Mouse (Mus musculus): ENCODE measurements around the gene Ubap2. TPM values are rescaled to one million over a fixed set of nuclear protein-coding genes. Genes with fewer than 3 reads are reported as not detected.
A peak's percentile ranks its signal among the peaks of the same experiment; 100 is the strongest.

Ubap2 gene
- polyA plus RNA-seq, 1 experiment, result 203 TPM

DNA sequence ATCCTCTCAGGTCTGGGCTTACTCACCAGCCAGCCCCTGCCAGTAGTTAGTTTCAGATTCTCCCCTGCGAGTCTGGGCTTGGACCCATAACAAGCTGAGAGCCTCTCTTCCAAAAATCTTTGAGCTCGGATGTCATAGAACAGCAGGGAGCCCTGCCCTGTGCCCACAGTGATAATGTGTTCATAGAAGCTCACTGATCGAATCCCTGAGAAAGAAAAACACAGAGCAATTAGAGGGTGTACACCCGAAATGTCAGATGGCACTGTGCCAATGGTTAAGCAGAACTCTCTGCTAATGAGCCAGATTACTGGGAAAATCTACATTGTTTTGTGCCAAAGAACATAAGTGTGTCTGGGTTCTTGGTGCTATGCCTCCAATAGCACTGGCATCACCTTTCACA, 19.0 kb upstream of the Ubap2 start:
- Histone ChIP-seq H3K4me3 (ENCODE audit: control insufficient read depth, low read depth, low read length) (no peak overlapping the region), H3K36me3 (ENCODE audit: control insufficient read depth, insufficient read depth, low read length) (peaks cover 3% of the 10 kb centered on the region), H3K4me1 (ENCODE audit: control insufficient read depth, insufficient read depth, low read length) (no peaks in the 10 kb centered on the region), H3K27ac (ENCODE audit: control insufficient read depth, insufficient read depth, low read depth, low read length) (no peak overlapping the region), H3K27me3 (ENCODE audit: control insufficient read depth, insufficient read depth, low read length) (no peaks in the 10 kb centered on the region)
- TF ChIP-seq POLR2A (IDR thresholded peaks at IDR 0.05; ENCODE audit: control insufficient read depth, low read depth, low read length) (no peak), CTCF (IDR thresholded peaks at IDR 0.05; ENCODE audit: control insufficient read depth, insufficient read depth, insufficient replicate concordance, low read depth, low read length) (no peak)

DNA sequence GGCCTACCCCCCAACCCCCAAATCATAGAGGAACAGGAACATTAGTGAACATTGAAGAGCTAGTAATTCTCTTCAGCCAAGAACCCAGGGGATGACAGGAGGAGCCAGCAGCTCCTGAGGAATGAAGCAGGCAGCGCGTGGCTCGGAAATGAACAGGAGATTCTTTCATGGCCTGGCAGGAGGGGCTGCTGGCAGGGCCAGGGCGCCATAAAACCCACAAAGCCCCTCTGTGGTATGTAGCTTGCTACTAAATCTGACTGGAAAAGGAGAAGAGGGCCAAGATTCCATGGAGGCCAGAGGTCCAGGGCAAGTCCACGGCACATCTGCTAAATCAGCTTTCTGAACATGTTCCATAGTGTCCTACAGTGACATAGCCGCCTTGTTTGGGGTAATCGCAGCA, 14.9 kb upstream of the Ubap2 start:
- Histone ChIP-seq H3K36me3 (ENCODE audit: control insufficient read depth, insufficient read depth, low read length) (no peaks in the 10 kb centered on the region; the same call in 1 of the 2 replicates), H3K27me3 (ENCODE audit: control insufficient read depth, insufficient read depth, low read length) (no peaks in the 10 kb centered on the region), H3K4me1 (ENCODE audit: control insufficient read depth, insufficient read depth, low read length) (no peaks in the 10 kb centered on the region), H3K27ac (ENCODE audit: control insufficient read depth, insufficient read depth, low read depth, low read length) (no peak overlapping the region), H3K4me3 (ENCODE audit: control insufficient read depth, low read depth, low read length) (no peak overlapping the region)
- TF ChIP-seq CTCF (IDR thresholded peaks at IDR 0.05; ENCODE audit: control insufficient read depth, insufficient read depth, insufficient replicate concordance, low read depth, low read length), result no peak
- no peak for TF ChIP-seq POLR2A (IDR thresholded peaks at IDR 0.05; ENCODE audit: control insufficient read depth, low read depth, low read length)

DNA sequence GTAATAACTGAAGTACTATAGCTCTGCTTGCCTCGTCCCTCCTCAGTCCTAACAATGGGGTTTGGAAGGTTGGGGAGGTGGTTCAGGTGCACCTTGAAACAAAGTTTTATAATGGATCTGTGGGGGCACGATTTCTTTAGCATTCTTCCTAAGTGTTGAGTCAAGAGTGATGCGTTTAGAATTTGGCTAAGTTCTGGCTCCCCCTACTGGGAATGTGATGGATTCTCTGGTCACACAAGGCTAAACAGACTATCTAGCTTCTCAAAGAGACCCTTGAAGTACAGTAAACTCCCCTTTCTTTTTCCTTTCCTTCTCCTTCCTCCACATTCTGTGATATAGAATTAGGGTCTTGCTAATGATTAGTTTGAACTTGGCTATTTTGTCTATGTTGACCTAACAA, 11.5 kb upstream of the Ubap2 start:
- H3K4me1 ChIP-seq (ENCODE audit: control insufficient read depth, insufficient read depth, low read length), result no peaks in the 10 kb centered on the region

DNA sequence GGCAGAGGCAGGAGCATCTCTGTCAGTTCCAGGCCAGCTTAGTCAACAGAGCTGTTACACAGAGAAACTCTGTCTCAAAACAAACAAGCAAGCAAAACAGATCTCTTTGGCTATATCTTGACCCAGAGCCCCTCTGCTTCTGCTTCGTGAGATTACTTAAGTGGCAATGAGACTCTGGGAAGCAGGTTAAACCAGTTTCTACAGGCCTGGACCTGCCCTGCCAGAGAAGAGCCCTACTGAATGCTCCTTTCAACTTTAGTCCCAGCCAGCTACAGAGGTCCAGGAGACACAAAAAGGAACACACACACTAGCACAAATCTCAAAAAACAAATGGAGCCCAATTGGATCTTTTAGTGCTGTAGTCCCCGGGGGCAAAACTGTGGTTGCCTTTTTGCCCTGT, 9.1 kb upstream of the Ubap2 start:
- no peak overlapping the region for H3K4me3 ChIP-seq (ENCODE audit: control insufficient read depth, low read depth, low read length)
- H3K4me1 ChIP-seq (ENCODE audit: control insufficient read depth, insufficient read depth, low read length), result no peaks in the 10 kb centered on the region
- no peaks in the 10 kb centered on the region for H3K27me3 ChIP-seq (ENCODE audit: control insufficient read depth, insufficient read depth, low read length)
- TF ChIP-seq POLR2A (IDR thresholded peaks at IDR 0.05; ENCODE audit: control insufficient read depth, low read depth, low read length) (no peak), CTCF (IDR thresholded peaks at IDR 0.05; ENCODE audit: control insufficient read depth, insufficient read depth, insufficient replicate concordance, low read depth, low read length) (no peak)
- no peak overlapping the region for H3K27ac ChIP-seq (ENCODE audit: control insufficient read depth, insufficient read depth, low read depth, low read length)
- H3K36me3 ChIP-seq (ENCODE audit: control insufficient read depth, insufficient read depth, low read length), result no peaks in the 10 kb centered on the region

More for the DNA sequence above, 11.5 kb upstream of the Ubap2 start:
- Histone ChIP-seq H3K27me3 (ENCODE audit: control insufficient read depth, insufficient read depth, low read length) (no peaks in the 10 kb centered on the region), H3K4me3 (ENCODE audit: control insufficient read depth, low read depth, low read length) (no peak overlapping the region), H3K27ac (ENCODE audit: control insufficient read depth, insufficient read depth, low read depth, low read length) (no peak overlapping the region), H3K36me3 (ENCODE audit: control insufficient read depth, insufficient read depth, low read length) (no peaks in the 10 kb centered on the region)
- TF ChIP-seq POLR2A (IDR thresholded peaks at IDR 0.05; ENCODE audit: control insufficient read depth, low read depth, low read length), result no peak
- peak; percentile 4; the same call in 1 of the 2 replicates for TF ChIP-seq CTCF (IDR thresholded peaks at IDR 0.05; ENCODE audit: control insufficient read depth, insufficient read depth, insufficient replicate concordance, low read depth, low read length)

DNA sequence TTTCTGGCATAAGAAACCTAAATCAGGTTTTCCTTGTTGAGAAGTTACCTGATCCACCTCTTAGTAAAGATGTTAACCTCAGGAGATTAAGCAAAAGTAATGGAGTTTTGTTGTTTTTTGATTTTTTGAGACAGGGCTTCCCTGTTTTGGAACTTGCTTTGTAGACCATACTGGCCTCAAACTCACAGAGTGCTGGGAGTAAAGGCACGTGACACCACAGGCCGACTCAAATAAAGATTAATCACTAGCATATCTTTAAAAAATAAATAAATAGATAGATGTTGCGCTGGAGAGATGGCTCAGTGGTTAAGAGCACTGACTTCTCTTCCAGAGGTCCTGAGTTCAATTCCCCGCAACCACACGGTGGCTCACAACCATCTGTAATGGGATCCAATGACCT, 983 bp upstream of the Ubap2 start:
- H3K4me3 ChIP-seq (ENCODE audit: control insufficient read depth, low read depth, low read length), result peak overlapping the region; percentile 97; the same call in 1 of the 2 replicates
- no peaks in the 10 kb centered on the region for H3K36me3 ChIP-seq (ENCODE audit: control insufficient read depth, insufficient read depth, low read length)
- TF ChIP-seq POLR2A (IDR thresholded peaks at IDR 0.05; ENCODE audit: control insufficient read depth, low read depth, low read length), result no peak
- TF ChIP-seq CTCF (IDR thresholded peaks at IDR 0.05; ENCODE audit: control insufficient read depth, insufficient read depth, insufficient replicate concordance, low read depth, low read length), result no peak
- peak overlapping the region; percentile 98 for H3K27ac ChIP-seq (ENCODE audit: control insufficient read depth, insufficient read depth, low read depth, low read length)
- H3K4me1 ChIP-seq (ENCODE audit: control insufficient read depth, insufficient read depth, low read length), result no peaks in the 10 kb centered on the region; the same call in 1 of the 2 replicates
- H3K27me3 ChIP-seq (ENCODE audit: control insufficient read depth, insufficient read depth, low read length), result no peaks in the 10 kb centered on the region

DNA sequence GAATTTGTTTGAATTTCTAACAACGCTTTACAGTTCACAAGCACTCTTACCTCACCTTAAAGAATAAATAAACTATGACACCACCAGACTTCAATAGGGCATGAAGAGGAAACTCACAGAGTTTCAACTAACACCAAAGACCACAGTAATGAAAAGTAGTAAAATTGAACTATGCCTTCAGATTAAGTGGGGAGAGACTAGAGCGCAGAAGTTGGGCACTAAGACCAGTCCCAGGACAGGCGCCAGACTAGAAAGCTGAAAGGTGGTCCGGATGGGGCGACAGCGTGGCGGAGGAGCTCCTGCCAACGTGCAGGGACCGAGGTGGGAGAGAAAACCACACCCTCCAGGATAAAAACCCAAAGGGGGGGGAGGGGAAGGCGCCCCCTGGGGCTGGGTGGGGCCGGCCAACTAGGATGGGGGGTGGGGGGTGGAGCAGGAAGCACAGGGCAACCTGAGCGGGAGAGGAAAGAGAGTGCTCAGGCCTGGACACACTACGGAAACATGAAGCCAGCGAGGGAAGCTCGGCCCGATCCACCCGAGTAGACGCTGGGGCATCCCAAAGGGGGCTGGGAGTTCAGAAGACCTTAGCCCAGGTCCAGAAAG, 466 bp downstream of the Ubap2 start:
- Histone ChIP-seq H3K4me1 (ENCODE audit: control insufficient read depth, insufficient read depth, low read length) (no peaks in the 10 kb centered on the region; the same call in 1 of the 2 replicates), H3K27ac (ENCODE audit: control insufficient read depth, insufficient read depth, low read depth, low read length) (peak overlapping the region; percentile 98), H3K36me3 (ENCODE audit: control insufficient read depth, insufficient read depth, low read length) (no peaks in the 10 kb centered on the region), H3K27me3 (ENCODE audit: control insufficient read depth, insufficient read depth, low read length) (no peaks in the 10 kb centered on the region), H3K4me3 (ENCODE audit: control insufficient read depth, low read depth, low read length) (peak overlapping the region; percentile 97)
- no peak for TF ChIP-seq POLR2A (IDR thresholded peaks at IDR 0.05; ENCODE audit: control insufficient read depth, low read depth, low read length)
- TF ChIP-seq CTCF (IDR thresholded peaks at IDR 0.05; ENCODE audit: control insufficient read depth, insufficient read depth, insufficient replicate concordance, low read depth, low read length), result no peak

DNA sequence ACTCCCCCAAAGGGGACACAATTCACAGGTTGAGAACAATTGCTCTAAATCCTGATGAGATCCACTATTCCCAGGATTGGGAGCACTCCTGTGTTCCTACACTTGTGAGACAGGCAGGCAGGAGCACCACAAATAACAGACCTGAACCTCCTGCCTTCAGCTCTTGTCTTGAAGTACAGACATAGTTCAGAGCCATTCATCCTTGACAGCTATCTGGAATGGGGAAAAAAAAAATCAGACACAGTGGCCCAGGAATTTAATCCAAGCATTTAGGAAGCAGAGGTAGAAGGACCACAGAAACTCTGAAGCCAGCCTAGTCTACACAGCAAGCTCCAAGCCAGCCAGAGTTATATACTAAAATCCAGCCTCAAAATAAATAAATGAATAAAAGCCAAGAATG, 6.8 kb downstream of the Ubap2 start:
- no peak for TF ChIP-seq CTCF (IDR thresholded peaks at IDR 0.05; ENCODE audit: control insufficient read depth, insufficient read depth, insufficient replicate concordance, low read depth, low read length)
- H3K27ac ChIP-seq (ENCODE audit: control insufficient read depth, insufficient read depth, low read depth, low read length), result no peak overlapping the region

More for the DNA sequence above, 6.8 kb downstream of the Ubap2 start:
- Histone ChIP-seq H3K27me3 (ENCODE audit: control insufficient read depth, insufficient read depth, low read length) (no peaks in the 10 kb centered on the region), H3K36me3 (ENCODE audit: control insufficient read depth, insufficient read depth, low read length) (no peaks in the 10 kb centered on the region; the same call in 1 of the 2 replicates), H3K4me1 (ENCODE audit: control insufficient read depth, insufficient read depth, low read length) (peaks cover 2% of the 10 kb centered on the region), H3K4me3 (ENCODE audit: control insufficient read depth, low read depth, low read length) (no peak overlapping the region)

Measured in testis, adult 2 months (tissue).